Mouse (Mus musculus): ENCODE measurements around the gene Slc26a10. TPM values are rescaled to one million over a fixed set of nuclear protein-coding genes. Genes with fewer than 3 reads are reported as not detected.
A peak's percentile ranks its signal among the peaks of the same experiment; 100 is the strongest.

Slc26a10 gene
- polyA plus RNA-seq (2014; fragmentation: Nextera tagmentation; extraction: Ambion mirVana) = 17.4 and 19.3 TPM in 2 replicates

- Histone ChIP-seq H3K4me1 (ENCODE audit: control insufficient read depth in 2 of 2, insufficient read depth in 2 of 2, low read length in 2 of 2) (peaks cover 6 to 9% of the 10 kb centered on the region in 2 experiments; a peak in 3 of 4 replicates), H3K27me3 (ENCODE audit: control insufficient read depth, insufficient read depth, low read length) (peaks cover 86% of the 10 kb centered on the region), H3K27ac (replicated peaks in 1 of 2; ENCODE audit: control insufficient read depth in 1 of 2, insufficient read depth in 1 of 2, low read depth in 2 of 2, low read length in 2 of 2) (peak within 1 kb of the TSS in 1 of 2 experiments; percentile 28; a peak in 1 of 4 replicates), H3K9me3 (ENCODE audit: control insufficient read depth, low read length) (no peaks in the 10 kb centered on the region), H3K4me3 (ENCODE audit: control insufficient read depth in 1 of 2, insufficient read depth in 1 of 2, low read depth in 1 of 2, low read length in 2 of 2) (peak within 1 kb of the TSS; percentile 28 to 31), H3K9ac (ENCODE audit: low read length) (no peak within 1 kb of the TSS; the same call in 1 of the 2 replicates), H3K4me2 (ENCODE audit: low read length) (peak within 1 kb of the TSS; percentile 63), H3K36me3 (ENCODE audit: control insufficient read depth, insufficient read depth, low read length) (0 out of 2 replicates have a peak, but pooled peaks cover 4% of the 10 kb centered on the region)
- no peak for ATAC-seq (ENCODE audit: insufficient number of reproducible peaks, insufficient read depth, low FRiP score, low read depth)
- 3% methylated on average over 34 of the region's 34 CpGs for WGBS
Measured at GRCm38 (mm10) chr10:127179871-127180694, at the start of gene Slc26a10. TSS of gene Slc26a10 (minus strand) at chr10:127180645.

- Histone ChIP-seq H3K4me3 (ENCODE audit: control insufficient read depth in 1 of 2, insufficient read depth in 1 of 2, low read depth in 1 of 2, low read length in 2 of 2) (no peak overlapping the region), H3K36me3 (ENCODE audit: control insufficient read depth, insufficient read depth, low read length) (no peaks in the 10 kb centered on the region), H3K4me2 (ENCODE audit: low read length) (no peak overlapping the region), H3K9ac (ENCODE audit: low read length) (no peak overlapping the region), H3K4me1 (ENCODE audit: control insufficient read depth in 2 of 2, insufficient read depth in 2 of 2, low read length in 2 of 2) (no peaks in the 10 kb centered on the region; a peak in 1 of 4 replicates), H3K9me3 (ENCODE audit: control insufficient read depth, low read length) (no peaks in the 10 kb centered on the region), H3K27me3 (ENCODE audit: control insufficient read depth, insufficient read depth, low read length) (0 out of 2 replicates have a peak, but pooled peaks cover 5% of the 10 kb centered on the region), H3K27ac (replicated peaks in 1 of 2; ENCODE audit: control insufficient read depth in 1 of 2, insufficient read depth in 1 of 2, low read depth in 2 of 2, low read length in 2 of 2) (no peak overlapping the region)
- WGBS = 19% methylated on average over 4 of the region's 4 CpGs
- no peak for ATAC-seq (ENCODE audit: insufficient number of reproducible peaks, insufficient read depth, low FRiP score, low read depth)
Measured at GRCm38 (mm10) chr10:127228897-127229296, 48.5 kb upstream of the Slc26a10 start.

- H3K4me3 ChIP-seq (ENCODE audit: control insufficient read depth in 1 of 2, insufficient read depth in 1 of 2, low read depth in 1 of 2, low read length in 2 of 2) = no peak overlapping the region
- no peak overlapping the region for H3K4me2 ChIP-seq (ENCODE audit: low read length)
- 0 out of 2 replicates have a peak, but pooled peaks cover 5% of the 10 kb centered on the region for H3K27me3 ChIP-seq (ENCODE audit: control insufficient read depth, insufficient read depth, low read length)
- WGBS = 77% methylated on average over 8 of the region's 8 CpGs
- no peaks in the 10 kb centered on the region for H3K36me3 ChIP-seq (ENCODE audit: control insufficient read depth, insufficient read depth, low read length)
- ATAC-seq (ENCODE audit: insufficient number of reproducible peaks, insufficient read depth, low FRiP score, low read depth) = no peak
- H3K9me3 ChIP-seq (ENCODE audit: control insufficient read depth, low read length) = no peaks in the 10 kb centered on the region
- no peak overlapping the region for H3K27ac ChIP-seq (replicated peaks in 1 of 2; ENCODE audit: control insufficient read depth in 1 of 2, insufficient read depth in 1 of 2, low read depth in 2 of 2, low read length in 2 of 2)
- H3K4me1 ChIP-seq (ENCODE audit: control insufficient read depth in 2 of 2, insufficient read depth in 2 of 2, low read length in 2 of 2) = no peaks in the 10 kb centered on the region; a peak in 1 of 4 replicates
- H3K9ac ChIP-seq (ENCODE audit: low read length) = no peak overlapping the region
Measured at GRCm38 (mm10) chr10:127227163-127227562, 46.7 kb upstream of the Slc26a10 start.

GRCm38 (mm10) chr10:127226318-127226895, 46.0 kb upstream of the Slc26a10 start:
- no peak for ATAC-seq (ENCODE audit: insufficient number of reproducible peaks, insufficient read depth, low FRiP score, low read depth)
- no peak overlapping the region for H3K27ac ChIP-seq (replicated peaks in 1 of 2; ENCODE audit: control insufficient read depth in 1 of 2, insufficient read depth in 1 of 2, low read depth in 2 of 2, low read length in 2 of 2)
- H3K9me3 ChIP-seq (ENCODE audit: control insufficient read depth, low read length) = no peaks in the 10 kb centered on the region
- no peak overlapping the region for H3K4me2 ChIP-seq (ENCODE audit: low read length)
- H3K4me1 ChIP-seq (ENCODE audit: control insufficient read depth in 2 of 2, insufficient read depth in 2 of 2, low read length in 2 of 2) = no peaks in the 10 kb centered on the region; a peak in 1 of 4 replicates
- 0 out of 2 replicates have a peak, but pooled peaks cover 5% of the 10 kb centered on the region for H3K27me3 ChIP-seq (ENCODE audit: control insufficient read depth, insufficient read depth, low read length)
- 61% methylated on average over 8 of the region's 8 CpGs for WGBS
- no peak overlapping the region for H3K9ac ChIP-seq (ENCODE audit: low read length)
- no peaks in the 10 kb centered on the region for H3K36me3 ChIP-seq (ENCODE audit: control insufficient read depth, insufficient read depth, low read length)
- H3K4me3 ChIP-seq (ENCODE audit: control insufficient read depth in 1 of 2, insufficient read depth in 1 of 2, low read depth in 1 of 2, low read length in 2 of 2) = no peak overlapping the region

GRCm38 (mm10) chr10:127225732-127226131, 45.3 kb upstream of the Slc26a10 start:
- Histone ChIP-seq H3K4me3 (ENCODE audit: control insufficient read depth in 1 of 2, insufficient read depth in 1 of 2, low read depth in 1 of 2, low read length in 2 of 2) (no peak overlapping the region), H3K4me1 (ENCODE audit: control insufficient read depth in 2 of 2, insufficient read depth in 2 of 2, low read length in 2 of 2) (no peaks in the 10 kb centered on the region; a peak in 1 of 4 replicates), H3K27ac (replicated peaks in 1 of 2; ENCODE audit: control insufficient read depth in 1 of 2, insufficient read depth in 1 of 2, low read depth in 2 of 2, low read length in 2 of 2) (no peak overlapping the region), H3K9me3 (ENCODE audit: control insufficient read depth, low read length) (no peaks in the 10 kb centered on the region), H3K36me3 (ENCODE audit: control insufficient read depth, insufficient read depth, low read length) (no peaks in the 10 kb centered on the region), H3K9ac (ENCODE audit: low read length) (no peak overlapping the region), H3K4me2 (ENCODE audit: low read length) (no peak overlapping the region), H3K27me3 (ENCODE audit: control insufficient read depth, insufficient read depth, low read length) (0 out of 2 replicates have a peak, but pooled peaks cover 5% of the 10 kb centered on the region)
- 29% methylated on average over 10 of the region's 10 CpGs for WGBS
- ATAC-seq (ENCODE audit: insufficient number of reproducible peaks, insufficient read depth, low FRiP score, low read depth) = no peak

GRCm38 (mm10) chr10:127225213-127225612, 44.8 kb upstream of the Slc26a10 start:
- no peak overlapping the region for H3K27ac ChIP-seq (replicated peaks in 1 of 2; ENCODE audit: control insufficient read depth in 1 of 2, insufficient read depth in 1 of 2, low read depth in 2 of 2, low read length in 2 of 2)
- H3K4me2 ChIP-seq (ENCODE audit: low read length) = no peak overlapping the region
- no peaks in the 10 kb centered on the region for H3K36me3 ChIP-seq (ENCODE audit: control insufficient read depth, insufficient read depth, low read length)
- peaks cover 4% of the 10 kb centered on the region; the same call in 1 of the 2 replicates for H3K9me3 ChIP-seq (ENCODE audit: control insufficient read depth, low read length)
- no peak for ATAC-seq (ENCODE audit: insufficient number of reproducible peaks, insufficient read depth, low FRiP score, low read depth)
- 0 out of 2 replicates have a peak, but pooled peaks cover 5% of the 10 kb centered on the region for H3K27me3 ChIP-seq (ENCODE audit: control insufficient read depth, insufficient read depth, low read length)
- 54% methylated on average over 6 of the region's 6 CpGs for WGBS
- no peak overlapping the region for H3K4me3 ChIP-seq (ENCODE audit: control insufficient read depth in 1 of 2, insufficient read depth in 1 of 2, low read depth in 1 of 2, low read length in 2 of 2)
- H3K4me1 ChIP-seq (ENCODE audit: control insufficient read depth in 2 of 2, insufficient read depth in 2 of 2, low read length in 2 of 2) = no peaks in the 10 kb centered on the region; a peak in 1 of 4 replicates
- no peak overlapping the region for H3K9ac ChIP-seq (ENCODE audit: low read length)

- no peak overlapping the region for H3K9ac ChIP-seq (ENCODE audit: low read length)
- H3K27me3 ChIP-seq (ENCODE audit: control insufficient read depth, insufficient read depth, low read length) = no peaks in the 10 kb centered on the region
- H3K36me3 ChIP-seq (ENCODE audit: control insufficient read depth, insufficient read depth, low read length) = no peaks in the 10 kb centered on the region
- H3K4me2 ChIP-seq (ENCODE audit: low read length) = no peak overlapping the region
- H3K27ac ChIP-seq (replicated peaks in 1 of 2; ENCODE audit: control insufficient read depth in 1 of 2, insufficient read depth in 1 of 2, low read depth in 2 of 2, low read length in 2 of 2) = no peak overlapping the region
- H3K4me3 ChIP-seq (ENCODE audit: control insufficient read depth in 1 of 2, insufficient read depth in 1 of 2, low read depth in 1 of 2, low read length in 2 of 2) = no peak overlapping the region
- no peaks in the 10 kb centered on the region for H3K4me1 ChIP-seq (ENCODE audit: control insufficient read depth in 2 of 2, insufficient read depth in 2 of 2, low read length in 2 of 2)
- WGBS = 89% methylated on average over 2 of the region's 2 CpGs
- peaks cover 4% of the 10 kb centered on the region; the same call in 1 of the 2 replicates for H3K9me3 ChIP-seq (ENCODE audit: control insufficient read depth, low read length)
- no peak for ATAC-seq (ENCODE audit: insufficient number of reproducible peaks, insufficient read depth, low FRiP score, low read depth)
Measured at GRCm38 (mm10) chr10:127218339-127218738, 37.9 kb upstream of the Slc26a10 start.
